Mouse (Mus musculus) heart, adult 8-10 months (tissue): Measurements from ENCODE around the gene Tbc1d9b. TPM values are rescaled to one million over a fixed set of nuclear protein-coding genes. Genes with fewer than 3 reads are reported as not detected.
A peak's percentile ranks its signal among the peaks of the same experiment; 100 is the strongest.
"Not testable (repeated sequence)": the region's sequence is repeated elsewhere in the genome, so short reads cannot be mapped to it uniquely, and the experiment has no call there.

ENCODE experiments used
- DNase-seq: peaks from one replicate; pipeline ENCODE4 v3.0.0; 2022; ENCODE audit warnings: low spot score
- total RNA-seq, 4 experiments: library from RNA; stranded (reverse); gene quantifications; 2 replicates each; pipeline ENCODE4 v1.2.4; 2022

Gene Tbc1d9b
- total RNA-seq = 10 to 100 TPM; 45.9 to 47.4 (median 46.5) TPM

GRCm38 (mm10) chr11:50130811-50131766 is at the start of gene Tbc1d9b:
Gene Tbc1d9b (plus strand): TSS chr11:50131396.
- peak; percentile 84 for DNase-seq

GRCm38 (mm10) chr11:50086211-50086610 is 45.0 kb upstream of the Tbc1d9b start:
- no peak for DNase-seq

GRCm38 (mm10) chr11:50089840-50090239 is 41.4 kb upstream of the Tbc1d9b start:
- DNase-seq = no peak

GRCm38 (mm10) chr11:50090982-50091675 is 40.1 kb upstream of the Tbc1d9b start:
- no peak for DNase-seq

- no peak for DNase-seq
Measured at GRCm38 (mm10) chr11:50091681-50092080, 39.5 kb upstream of the Tbc1d9b start.

- no peak for DNase-seq
Measured at GRCm38 (mm10) chr11:50095661-50096060, 35.5 kb upstream of the Tbc1d9b start.

GRCm38 (mm10) chr11:50097091-50097490 is 34.1 kb upstream of the Tbc1d9b start:
- no peak for DNase-seq

- DNase-seq = peak; percentile 50
Measured at GRCm38 (mm10) chr11:50098961-50099481, 32.2 kb upstream of the Tbc1d9b start.

- DNase-seq = no peak
Measured at GRCm38 (mm10) chr11:50099692-50100091, 31.5 kb upstream of the Tbc1d9b start.

- DNase-seq = no peak
Measured at GRCm38 (mm10) chr11:50100548-50101307, 30.5 kb upstream of the Tbc1d9b start.

GRCm38 (mm10) chr11:50101962-50102361 is 29.2 kb upstream of the Tbc1d9b start:
- DNase-seq = not testable (repeated sequence)

- DNase-seq = no peak
Measured at GRCm38 (mm10) chr11:50104016-50104415, 27.2 kb upstream of the Tbc1d9b start.

- no peak for DNase-seq
Measured at GRCm38 (mm10) chr11:50105237-50105636, 26.0 kb upstream of the Tbc1d9b start.

GRCm38 (mm10) chr11:50106024-50106423 is 25.2 kb upstream of the Tbc1d9b start:
- no peak for DNase-seq

GRCm38 (mm10) chr11:50108823-50109244 is 22.4 kb upstream of the Tbc1d9b start:
- peak; percentile 55 for DNase-seq

- DNase-seq = peak; percentile 69
Measured at GRCm38 (mm10) chr11:50114329-50114728, 16.9 kb upstream of the Tbc1d9b start.

- DNase-seq = no peak
Measured at GRCm38 (mm10) chr11:50122631-50123081, 8.5 kb upstream of the Tbc1d9b start.

- no peak for DNase-seq
Measured at GRCm38 (mm10) chr11:50127781-50128180, 3.4 kb upstream of the Tbc1d9b start.

- DNase-seq = no peak
Measured at GRCm38 (mm10) chr11:50131801-50132201, 605 bp downstream of the Tbc1d9b start.

GRCm38 (mm10) chr11:50132265-50132664 is 1.1 kb downstream of the Tbc1d9b start:
- no peak for DNase-seq

GRCm38 (mm10) chr11:50134136-50134859 is 3.1 kb downstream of the Tbc1d9b start:
- peak; percentile 19 for DNase-seq
